Mouse (Mus musculus) bone marrow, adult 2 months (tissue): Measurements from ENCODE around the gene Mrpl36.

Experiments used
- CTCF ChIP-seq: fragments of 200-500 bp; IDR thresholded peaks from 2 replicates; pipeline ENCODE4 v1.5.1; 2011; ENCODE audit warnings: low read length, control low read depth; ENCODE audit not compliant: control insufficient read depth, insufficient read depth
- POLR2A ChIP-seq: fragments of 200-500 bp; IDR thresholded peaks from 2 replicates; pipeline ENCODE4 v1.6.1; 2011; ENCODE audit warnings: low read depth, mild to moderate bottlenecking, control low read depth, low read length, borderline replicate concordance; ENCODE audit not compliant: control insufficient read depth

DNA sequence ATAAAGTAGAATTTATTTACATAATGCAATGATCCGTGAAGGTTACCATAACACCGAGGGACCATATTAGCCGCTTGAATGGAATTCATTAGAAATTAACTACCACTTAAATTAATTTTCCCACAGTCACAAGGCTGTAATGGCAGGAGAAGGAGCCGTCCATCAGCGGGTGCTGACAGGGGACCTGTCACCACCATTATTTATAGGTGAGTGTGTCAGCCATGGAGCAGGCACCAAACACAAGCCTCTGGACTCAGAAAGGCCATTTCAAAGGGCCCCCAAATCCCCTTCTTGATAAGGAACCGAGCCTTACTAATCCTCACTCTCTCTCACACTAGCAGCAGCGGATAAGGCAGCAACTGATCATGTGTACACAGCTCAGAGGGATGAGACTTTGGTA, 8.4 kb downstream of the Mrpl36 start:
- TF ChIP-seq POLR2A (no peak), CTCF (no peak)
